Mouse (Mus musculus): ENCODE results near the gene Muc20. TPM values are rescaled to one million over a fixed set of nuclear protein-coding genes. Genes with fewer than 3 reads are reported as not detected.

Muc20 gene
- total RNA-seq (2023): under 1 TPM; 0.15 to 0.16 TPM

DNA sequence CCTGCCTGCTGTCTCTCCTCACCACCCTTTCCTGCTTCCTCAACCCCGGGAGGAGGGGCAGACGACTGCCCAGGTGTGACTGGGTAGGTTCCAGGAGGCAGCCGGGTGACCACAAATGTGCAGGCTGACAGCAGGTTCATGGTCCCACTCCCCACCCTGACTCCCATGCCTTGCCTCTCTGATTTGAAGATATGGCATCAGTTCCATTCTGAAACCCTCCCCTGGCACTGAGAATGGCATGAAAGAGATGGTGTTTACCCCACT lies at the start of gene Muc20:
Gene Muc20, minus strand, starts transcription at position 10 of the 264 bp plus-strand sequence.

DNA sequence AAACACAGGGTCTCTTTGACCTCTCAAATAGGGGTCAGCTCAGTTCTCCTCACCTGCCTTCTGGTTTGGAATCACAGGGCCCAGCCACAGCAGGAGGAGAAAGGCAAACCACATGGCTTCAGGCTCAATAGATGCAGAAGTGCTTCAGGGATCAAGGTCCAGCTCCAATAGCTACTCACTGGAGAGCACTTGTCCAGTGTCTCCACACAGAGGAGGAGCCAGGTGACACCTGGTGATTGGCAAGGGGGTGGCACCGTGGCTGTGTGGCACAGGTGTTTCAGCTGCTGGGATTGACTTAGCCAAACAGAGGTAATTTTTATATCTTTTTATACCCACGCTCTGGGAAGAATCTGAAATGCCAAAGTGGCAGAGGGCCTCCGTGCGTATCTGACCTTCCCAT lies 13.1 kb upstream of the Muc20 start, which contains the start of gene Smbd1:
Gene Smbd1, minus strand, starts transcription at position 157 of the 400 bp plus-strand sequence.

DNA sequence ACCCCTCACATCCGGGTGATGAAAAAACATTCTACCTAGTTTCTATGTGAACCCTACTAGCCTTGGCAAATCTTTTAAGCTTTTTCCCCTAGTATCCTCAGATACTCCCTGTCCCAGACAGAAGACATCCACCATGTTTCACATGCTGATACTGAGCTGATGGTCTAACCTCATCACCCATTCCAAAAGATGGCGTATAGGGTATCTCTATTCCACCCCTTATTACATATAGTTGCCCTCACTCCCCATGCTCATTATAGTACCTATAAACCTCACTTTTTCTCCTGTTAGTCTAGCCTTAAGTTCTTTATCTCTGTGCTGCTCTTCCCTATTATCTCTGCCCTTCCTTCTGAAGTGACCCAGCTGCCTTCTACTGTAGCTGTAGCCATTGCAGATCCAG lies 61.6 kb downstream of the Muc20 start, which contains the start of gene Muc4:
Gene Muc4, plus strand, starts transcription at position 301 of the 400 bp plus-strand sequence.

Other genes starting within 250 kb of the Muc20 start
- 10 to 100 TPM; 33.8 to 49.6 TPM for gene Tfrc, start 188.5 kb downstream of the Muc20 start, total RNA-seq (2023)
- 10 to 100 TPM; 18.6 to 27.6 TPM for gene Tnk2, start 153.6 kb downstream of the Muc20 start, total RNA-seq (2023)
- not detected for gene Muc4, start 61.5 kb downstream of the Muc20 start, total RNA-seq (2023)
- gene Smbd1, start 13.0 kb upstream of the Muc20 start, total RNA-seq (2023): not detected
- gene Fyttd1, start 80.1 kb upstream of the Muc20 start, total RNA-seq (2023): 10 to 100 TPM; 17.3 to 20.7 TPM
- gene Rubcn, start 80.3 kb upstream of the Muc20 start, total RNA-seq (2023): 10 to 100 TPM; 17.4 to 26.2 TPM
- gene Lrch3, start 116.7 kb upstream of the Muc20 start, total RNA-seq (2023): 10 to 100 TPM; 28.9 to 36.5 TPM

Measured in neutrophil, adult 59 days (primary cell).